Mouse (Mus musculus): ENCODE data around the gene Tbl1xr1. TPM values are rescaled to one million over a fixed set of nuclear protein-coding genes. Genes with fewer than 3 reads are reported as not detected.

Tbl1xr1 gene
- polyA plus RNA-seq, 1 experiment from 2014 or later: 14.4 TPM

DNA sequence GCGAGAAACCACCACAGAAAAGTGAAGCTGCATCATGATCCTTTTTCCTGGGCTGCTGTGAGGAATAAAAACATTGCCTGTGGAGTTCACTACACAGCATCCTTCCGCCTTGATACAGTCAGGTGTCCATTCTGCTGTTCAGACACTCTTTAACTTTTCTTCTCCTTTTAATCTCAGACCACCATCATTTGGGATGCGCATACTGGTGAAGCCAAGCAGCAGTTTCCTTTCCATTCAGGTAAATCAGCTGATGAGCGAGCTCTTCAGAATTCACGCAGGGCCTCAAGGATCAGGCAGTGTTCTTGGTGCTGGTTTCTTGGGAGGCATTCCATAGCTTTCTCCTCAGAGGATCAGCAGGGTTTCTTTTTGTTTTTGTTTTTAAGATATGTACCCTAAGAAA is 116.5 kb downstream of the Tbl1xr1 start:
- Histone ChIP-seq H3K4me2 (ENCODE audit: low read length) (no peak overlapping the region), H3K9ac (ENCODE audit: low read length) (no peak overlapping the region), H3K27ac (ENCODE audit: low read depth, low read length) (no peak overlapping the region), H3K27me3 (replicated peaks; ENCODE audit: control insufficient read depth, insufficient read depth, low read length) (no peaks in the 10 kb centered on the region), H3K4me3 (ENCODE audit: low read depth, low read length) (no peak overlapping the region), H3K36me3 (ENCODE audit: control insufficient read depth, insufficient read depth, low read length) (peaks cover 29% of the 10 kb centered on the region), H3K4me1 (ENCODE audit: control insufficient read depth, insufficient read depth, low read length) (no peaks in the 10 kb centered on the region), H3K9me3 (replicated peaks; ENCODE audit: control insufficient read depth, low read length) (no peaks in the 10 kb centered on the region)
- ATAC-seq (no peak), DNase-seq (ENCODE audit: low spot score) (no peak)
- 90% methylated on average over 5 of the region's 5 CpGs for WGBS

DNA sequence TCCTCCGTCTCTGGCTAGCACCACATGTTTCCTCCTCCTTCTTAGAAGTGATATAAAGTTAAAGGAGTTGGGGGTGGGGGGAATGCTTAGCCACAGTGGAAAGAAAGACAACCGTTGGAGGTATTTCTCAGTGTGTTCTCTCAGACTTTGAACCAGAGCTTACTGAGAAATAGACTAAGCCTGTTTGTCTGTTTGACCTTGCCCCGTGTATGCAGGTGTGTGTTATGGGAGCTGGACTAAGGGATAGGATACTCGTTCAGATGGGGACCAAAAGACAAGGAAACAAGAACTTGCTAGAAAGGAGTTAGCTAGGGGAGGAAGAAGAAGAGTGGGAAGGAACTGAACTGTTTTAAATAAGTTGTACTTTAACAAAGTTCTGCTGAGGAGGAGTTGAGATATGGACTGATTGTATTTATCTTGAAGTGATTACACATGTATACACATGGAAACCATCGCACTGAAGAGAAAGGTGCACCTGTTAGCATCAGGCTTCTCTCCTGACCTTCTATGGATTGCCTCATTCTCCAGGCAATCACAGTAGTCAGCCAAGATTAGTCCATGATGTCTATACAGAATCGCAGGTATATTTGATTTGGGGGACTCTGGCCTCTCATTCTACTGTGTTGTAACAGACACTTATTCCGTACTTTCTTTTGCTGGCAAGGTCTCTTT is 117.9 kb downstream of the Tbl1xr1 start:
- no peak overlapping the region for H3K27ac ChIP-seq (ENCODE audit: low read depth, low read length)
- no peaks in the 10 kb centered on the region for H3K4me1 ChIP-seq (ENCODE audit: control insufficient read depth, insufficient read depth, low read length)
- ATAC-seq (no peak), DNase-seq (ENCODE audit: low spot score) (no peak)
- WGBS: 94% methylated on average over 7 of the region's 7 CpGs
- H3K27me3 ChIP-seq (replicated peaks; ENCODE audit: control insufficient read depth, insufficient read depth, low read length): no peaks in the 10 kb centered on the region
- H3K9me3 ChIP-seq (replicated peaks; ENCODE audit: control insufficient read depth, low read length): no peaks in the 10 kb centered on the region
- H3K36me3 ChIP-seq (ENCODE audit: control insufficient read depth, insufficient read depth, low read length): peaks cover 36% of the 10 kb centered on the region
- no peak overlapping the region for H3K4me3 ChIP-seq (ENCODE audit: low read depth, low read length)
- no peak overlapping the region for H3K4me2 ChIP-seq (ENCODE audit: low read length)
- H3K9ac ChIP-seq (ENCODE audit: low read length): no peak overlapping the region

DNA sequence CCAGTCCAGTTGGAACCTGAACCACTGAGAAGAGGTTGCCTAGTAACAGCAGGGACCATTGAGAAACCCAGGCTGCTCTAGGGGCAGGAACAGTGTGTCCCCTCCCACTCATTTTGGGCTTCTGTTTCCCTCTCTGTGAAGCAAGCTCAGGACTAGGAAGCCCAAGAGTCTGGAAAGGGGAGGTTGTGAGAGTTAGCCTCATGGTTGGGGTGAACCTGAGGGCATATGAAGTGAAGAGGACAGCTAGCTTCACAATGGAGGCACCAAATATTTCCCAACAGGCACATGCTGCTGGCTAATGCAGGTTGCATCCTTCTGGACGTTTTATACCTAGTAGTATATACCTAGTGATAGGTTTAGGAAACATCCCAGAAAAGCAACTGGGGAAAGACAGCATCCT is 122.3 kb downstream of the Tbl1xr1 start:
- ATAC-seq: no peak
- 92% methylated on average over 1 of the region's 1 CpGs for WGBS
- no peaks in the 10 kb centered on the region for H3K9me3 ChIP-seq (replicated peaks; ENCODE audit: control insufficient read depth, low read length)

DNA sequence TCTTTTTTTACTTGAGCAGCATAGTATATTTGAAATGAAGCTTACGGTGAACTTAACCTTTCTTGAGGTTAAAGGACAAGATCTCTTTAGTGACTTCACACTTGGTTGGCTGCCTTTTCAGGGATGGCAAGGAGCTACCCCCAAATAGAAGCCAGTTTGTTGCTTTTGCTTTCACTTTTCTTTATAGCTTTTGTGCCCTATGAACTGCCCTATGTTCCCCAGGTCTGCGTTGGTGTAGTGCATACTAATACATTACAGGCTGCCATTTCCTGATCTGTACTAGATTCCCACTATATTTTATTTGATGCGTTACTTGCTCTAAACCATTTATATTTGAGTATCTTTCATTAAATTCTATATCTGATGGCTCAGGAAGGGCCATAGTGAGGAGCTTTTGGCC is 127.7 kb downstream of the Tbl1xr1 start:
- peaks cover 12% of the 10 kb centered on the region; the same call in 1 of the 2 replicates for H3K36me3 ChIP-seq (ENCODE audit: control insufficient read depth, insufficient read depth, low read length)
- H3K4me3 ChIP-seq (ENCODE audit: low read depth, low read length): no peak overlapping the region
- no peak for DNase-seq (ENCODE audit: low spot score)
- H3K27me3 ChIP-seq (replicated peaks; ENCODE audit: control insufficient read depth, insufficient read depth, low read length): no peaks in the 10 kb centered on the region
- no peaks in the 10 kb centered on the region for H3K4me1 ChIP-seq (ENCODE audit: control insufficient read depth, insufficient read depth, low read length)
- ATAC-seq: no peak
- WGBS: 94% methylated on average over 3 of the region's 3 CpGs
- no peak overlapping the region for H3K4me2 ChIP-seq (ENCODE audit: low read length)
- H3K27ac ChIP-seq (ENCODE audit: low read depth, low read length): no peak overlapping the region
- no peaks in the 10 kb centered on the region for H3K9me3 ChIP-seq (replicated peaks; ENCODE audit: control insufficient read depth, low read length)
- no peak overlapping the region for H3K9ac ChIP-seq (ENCODE audit: low read length)

More for the DNA sequence above, 122.3 kb downstream of the Tbl1xr1 start:
- no peak overlapping the region for H3K4me2 ChIP-seq (ENCODE audit: low read length)
- no peak overlapping the region for H3K4me3 ChIP-seq (ENCODE audit: low read depth, low read length)
- peaks cover 18% of the 10 kb centered on the region for H3K36me3 ChIP-seq (ENCODE audit: control insufficient read depth, insufficient read depth, low read length)
- no peaks in the 10 kb centered on the region for H3K27me3 ChIP-seq (replicated peaks; ENCODE audit: control insufficient read depth, insufficient read depth, low read length)
- no peak overlapping the region for H3K27ac ChIP-seq (ENCODE audit: low read depth, low read length)
- no peaks in the 10 kb centered on the region for H3K4me1 ChIP-seq (ENCODE audit: control insufficient read depth, insufficient read depth, low read length)
- H3K9ac ChIP-seq (ENCODE audit: low read length): no peak overlapping the region
- no peak for DNase-seq (ENCODE audit: low spot score)

DNA sequence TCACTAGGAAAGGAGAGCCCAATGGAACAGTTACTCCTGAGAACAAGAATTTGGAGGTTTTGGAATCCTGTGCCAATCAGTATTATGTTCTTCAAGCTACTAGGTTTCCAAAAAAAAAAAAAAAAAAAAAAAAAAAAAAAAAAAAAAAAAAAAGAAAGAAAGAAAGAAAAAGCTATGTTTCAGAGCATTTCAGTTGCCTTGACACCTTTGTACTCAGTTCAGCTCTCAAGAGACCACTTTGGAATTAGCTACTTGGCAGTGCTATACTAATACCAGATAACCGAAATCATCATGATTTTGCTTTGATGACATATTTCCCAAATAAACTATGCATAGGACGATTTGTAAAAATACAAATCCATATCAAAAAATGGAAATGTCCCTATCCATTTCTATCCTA is 145.1 kb downstream of the Tbl1xr1 start:
- Histone ChIP-seq H3K27me3 (replicated peaks; ENCODE audit: control insufficient read depth, insufficient read depth, low read length) (no peaks in the 10 kb centered on the region), H3K36me3 (ENCODE audit: control insufficient read depth, insufficient read depth, low read length) (no peaks in the 10 kb centered on the region)
- WGBS: 90% methylated on average over 2 of the region's 2 CpGs

DNA sequence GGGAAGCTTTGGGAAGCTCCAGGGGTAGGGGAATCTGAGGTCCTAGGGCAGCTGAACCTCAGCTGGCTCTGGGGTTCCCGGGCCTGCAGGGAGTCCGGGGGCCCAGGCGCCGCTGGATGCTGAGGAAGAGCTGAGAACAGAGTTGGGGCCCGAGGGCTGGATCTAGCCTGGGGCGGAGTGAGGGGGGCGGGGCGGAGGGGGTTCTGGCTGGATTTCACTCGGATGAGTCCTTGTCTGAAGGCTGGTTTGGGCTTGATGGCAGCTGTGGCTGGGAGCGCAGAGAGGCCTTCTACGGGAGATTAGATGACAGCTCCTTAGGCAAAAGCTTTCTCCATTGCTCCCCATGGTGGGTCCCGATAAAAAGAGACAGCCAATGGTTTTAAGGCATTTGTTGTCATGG is 145.9 kb downstream of the Tbl1xr1 start:
- no peak overlapping the region for H3K27ac ChIP-seq (ENCODE audit: low read depth, low read length)
- H3K4me1 ChIP-seq (ENCODE audit: control insufficient read depth, insufficient read depth, low read length): no peaks in the 10 kb centered on the region
- H3K27me3 ChIP-seq (replicated peaks; ENCODE audit: control insufficient read depth, insufficient read depth, low read length): no peaks in the 10 kb centered on the region
- no peak overlapping the region for H3K9ac ChIP-seq (ENCODE audit: low read length)
- ATAC-seq: peak; percentile 44; the same call in 1 of the 2 replicates
- H3K4me2 ChIP-seq (ENCODE audit: low read length): no peak overlapping the region
- 45% methylated on average over 12 of the region's 12 CpGs for WGBS
- no peaks in the 10 kb centered on the region for H3K36me3 ChIP-seq (ENCODE audit: control insufficient read depth, insufficient read depth, low read length)
- no peaks in the 10 kb centered on the region for H3K9me3 ChIP-seq (replicated peaks; ENCODE audit: control insufficient read depth, low read length)
- no peak overlapping the region for H3K4me3 ChIP-seq (ENCODE audit: low read depth, low read length)
- no peak for DNase-seq (ENCODE audit: low spot score)

More for the DNA sequence above, 145.1 kb downstream of the Tbl1xr1 start:
- no peak overlapping the region for H3K4me3 ChIP-seq (ENCODE audit: low read depth, low read length)
- no peak overlapping the region for H3K4me2 ChIP-seq (ENCODE audit: low read length)
- no peak overlapping the region for H3K27ac ChIP-seq (ENCODE audit: low read depth, low read length)
- H3K9me3 ChIP-seq (replicated peaks; ENCODE audit: control insufficient read depth, low read length): no peaks in the 10 kb centered on the region
- DNase-seq (ENCODE audit: low spot score) (no peak), ATAC-seq (no peak)
- no peak overlapping the region for H3K9ac ChIP-seq (ENCODE audit: low read length)
- H3K4me1 ChIP-seq (ENCODE audit: control insufficient read depth, insufficient read depth, low read length): no peaks in the 10 kb centered on the region

DNA sequence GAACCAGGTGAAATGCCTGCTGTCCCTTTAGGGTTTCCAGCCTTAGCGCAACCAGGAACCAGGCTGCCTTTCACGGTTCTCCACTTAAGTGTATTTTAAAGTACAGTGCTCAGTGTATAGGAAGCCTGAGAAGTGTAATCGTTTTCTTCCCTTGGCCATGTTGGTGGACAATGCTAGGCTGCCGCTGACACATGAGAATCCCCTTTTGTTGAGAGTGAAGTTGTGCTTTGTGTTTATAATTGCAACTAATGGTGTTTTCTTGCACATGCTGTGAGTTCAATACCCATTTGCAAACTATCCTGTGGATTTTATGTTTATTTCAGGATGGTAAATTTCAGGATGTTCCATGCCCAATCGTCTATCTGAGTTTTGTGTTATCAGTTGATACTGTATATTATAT is 146.6 kb downstream of the Tbl1xr1 start:
- ATAC-seq (no peak), DNase-seq (ENCODE audit: low spot score) (no peak)
- H3K9me3 ChIP-seq (replicated peaks; ENCODE audit: control insufficient read depth, low read length): no peaks in the 10 kb centered on the region
- no peak overlapping the region for H3K4me2 ChIP-seq (ENCODE audit: low read length)
- no peak overlapping the region for H3K4me3 ChIP-seq (ENCODE audit: low read depth, low read length)
- H3K27me3 ChIP-seq (replicated peaks; ENCODE audit: control insufficient read depth, insufficient read depth, low read length): no peaks in the 10 kb centered on the region
- H3K27ac ChIP-seq (ENCODE audit: low read depth, low read length): no peak overlapping the region
- no peak overlapping the region for H3K9ac ChIP-seq (ENCODE audit: low read length)
- no peaks in the 10 kb centered on the region for H3K36me3 ChIP-seq (ENCODE audit: control insufficient read depth, insufficient read depth, low read length)
- no peaks in the 10 kb centered on the region for H3K4me1 ChIP-seq (ENCODE audit: control insufficient read depth, insufficient read depth, low read length)
- WGBS: 90% methylated on average over 5 of the region's 5 CpGs

DNA sequence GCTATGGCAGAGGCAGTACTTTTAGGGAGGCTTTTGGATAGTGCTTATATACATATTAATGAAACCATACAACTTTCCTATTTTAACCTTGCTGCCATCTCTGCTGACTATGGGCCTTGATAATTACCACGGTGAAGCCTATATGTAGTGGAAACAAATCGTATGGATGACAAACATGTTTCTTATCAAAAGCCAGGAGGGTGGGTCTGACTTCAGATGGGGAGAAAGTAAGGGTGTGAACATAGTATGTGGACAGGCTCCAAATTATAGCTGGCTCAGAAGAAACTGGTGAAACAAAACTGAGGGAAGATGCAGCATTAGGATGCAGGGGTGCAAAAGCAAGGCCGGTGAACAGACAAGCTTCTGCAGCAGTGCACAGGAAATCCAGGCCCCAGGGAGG is 151.6 kb downstream of the Tbl1xr1 start:
- H3K9ac ChIP-seq (ENCODE audit: low read length): no peak overlapping the region
- WGBS: 89% methylated on average over 3 of the region's 3 CpGs
- ATAC-seq: no peak

DNA sequence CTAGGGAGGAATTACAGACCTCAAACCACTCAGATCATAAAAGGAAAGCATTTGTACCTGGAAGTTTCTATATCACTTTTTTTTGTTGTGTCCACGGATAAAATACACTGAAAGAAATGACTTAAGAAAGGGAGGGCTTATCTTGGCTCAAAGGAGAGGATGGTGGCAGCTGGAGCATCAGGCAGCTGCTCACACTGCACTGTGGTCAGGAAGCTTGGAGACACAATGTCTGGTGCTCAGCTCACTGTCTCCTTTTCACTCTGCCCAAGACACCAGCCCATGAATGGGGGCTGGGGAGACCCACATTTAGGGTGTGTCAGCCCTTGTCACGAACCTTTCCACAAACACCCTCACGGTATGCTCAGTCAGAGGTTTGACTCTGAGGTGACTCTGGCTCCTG is 154.2 kb downstream of the Tbl1xr1 start:
- Histone ChIP-seq H3K9ac (ENCODE audit: low read length) (no peak overlapping the region), H3K4me1 (ENCODE audit: control insufficient read depth, insufficient read depth, low read length) (no peaks in the 10 kb centered on the region; the same call in 1 of the 2 replicates), H3K9me3 (replicated peaks; ENCODE audit: control insufficient read depth, low read length) (no peaks in the 10 kb centered on the region), H3K4me3 (ENCODE audit: low read depth, low read length) (no peak overlapping the region), H3K36me3 (ENCODE audit: control insufficient read depth, insufficient read depth, low read length) (no peaks in the 10 kb centered on the region), H3K27me3 (replicated peaks; ENCODE audit: control insufficient read depth, insufficient read depth, low read length) (no peaks in the 10 kb centered on the region), H3K27ac (ENCODE audit: low read depth, low read length) (no peak overlapping the region), H3K4me2 (ENCODE audit: low read length) (no peak overlapping the region)
- DNase-seq (ENCODE audit: low spot score) (no peak), ATAC-seq (no peak)
- 79% methylated on average over 3 of the region's 3 CpGs for WGBS

More for the DNA sequence above, 151.6 kb downstream of the Tbl1xr1 start:
- no peaks in the 10 kb centered on the region for H3K9me3 ChIP-seq (replicated peaks; ENCODE audit: control insufficient read depth, low read length)
- no peak overlapping the region for H3K4me2 ChIP-seq (ENCODE audit: low read length)
- H3K36me3 ChIP-seq (ENCODE audit: control insufficient read depth, insufficient read depth, low read length): no peaks in the 10 kb centered on the region
- H3K4me1 ChIP-seq (ENCODE audit: control insufficient read depth, insufficient read depth, low read length): no peaks in the 10 kb centered on the region; the same call in 1 of the 2 replicates
- DNase-seq (ENCODE audit: low spot score): no peak
- H3K27ac ChIP-seq (ENCODE audit: low read depth, low read length): no peak overlapping the region
- no peaks in the 10 kb centered on the region for H3K27me3 ChIP-seq (replicated peaks; ENCODE audit: control insufficient read depth, insufficient read depth, low read length)
- no peak overlapping the region for H3K4me3 ChIP-seq (ENCODE audit: low read depth, low read length)
